Mouse (Mus musculus): ENCODE measurements around the gene Naa35. TPM values are rescaled to one million over a fixed set of nuclear protein-coding genes. Genes with fewer than 3 reads are reported as not detected.

Naa35 gene
- polyA plus RNA-seq, 1 experiment from 2014 or later: 114 TPM

DNA sequence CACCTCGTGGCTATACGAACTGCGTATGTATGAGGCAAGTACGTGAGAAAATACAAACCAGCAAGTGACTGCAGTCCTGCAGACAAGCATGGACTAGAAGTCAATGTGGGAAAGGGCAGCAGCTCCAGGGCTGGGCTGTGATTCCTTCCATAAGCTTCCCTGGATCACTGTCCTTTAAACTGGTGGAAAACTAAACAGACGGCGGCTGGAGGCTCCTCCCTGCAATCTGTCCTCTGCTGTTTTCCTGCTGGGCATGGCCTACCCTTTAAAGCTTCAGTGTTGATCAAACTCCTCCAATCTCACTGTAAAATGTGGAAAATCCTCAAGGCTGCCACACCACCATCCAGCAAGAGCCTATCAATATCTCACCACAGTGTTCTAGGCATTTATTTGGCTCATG is 63.5 kb downstream of the Naa35 start:
- DNase-seq (ENCODE audit: low spot score): no peak
- WGBS: 93% methylated on average over 6 of the region's 6 CpGs
- peaks cover 90% of the 10 kb centered on the region for H3K36me3 ChIP-seq (replicated peaks)

DNA sequence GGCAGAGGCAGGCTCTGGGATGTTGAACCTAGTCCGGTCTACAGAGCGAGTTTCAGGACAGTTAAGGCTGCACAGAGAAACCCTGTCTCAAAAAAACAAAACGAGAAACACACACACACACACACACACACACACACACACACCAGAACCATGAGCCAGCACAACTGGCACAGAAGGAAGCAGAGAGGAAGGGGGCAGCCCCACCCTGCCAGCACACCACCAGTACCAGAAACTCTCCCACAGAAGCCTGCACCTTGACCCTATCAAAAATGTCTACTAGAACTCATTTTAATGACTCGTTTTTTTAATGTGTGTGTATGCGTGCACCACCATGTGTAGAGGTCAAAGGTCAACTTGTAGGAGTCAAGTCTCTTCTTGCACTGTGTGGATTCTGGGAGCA is 64.7 kb downstream of the Naa35 start:
- 77% methylated on average over 5 of the region's 5 CpGs for WGBS
- no peak for DNase-seq (ENCODE audit: low spot score)
- no peak overlapping the region for H3K4me3 ChIP-seq
- H3K36me3 ChIP-seq (replicated peaks): peaks cover 97% of the 10 kb centered on the region
- H3K27me3 ChIP-seq (replicated peaks; ENCODE audit: low read depth, poor library complexity, severe bottlenecking): no peaks in the 10 kb centered on the region
- peaks cover 45% of the 10 kb centered on the region for H3K4me1 ChIP-seq
- H3K9me3 ChIP-seq: no peaks in the 10 kb centered on the region
- H3K27ac ChIP-seq (replicated peaks): no peak overlapping the region

More for the DNA sequence above, 63.5 kb downstream of the Naa35 start:
- H3K4me1 ChIP-seq: peaks cover 36% of the 10 kb centered on the region
- H3K4me3 ChIP-seq: no peak overlapping the region
- H3K27me3 ChIP-seq (replicated peaks; ENCODE audit: low read depth, poor library complexity, severe bottlenecking): no peaks in the 10 kb centered on the region
- no peak overlapping the region for H3K27ac ChIP-seq (replicated peaks)
- H3K9me3 ChIP-seq: no peaks in the 10 kb centered on the region

DNA sequence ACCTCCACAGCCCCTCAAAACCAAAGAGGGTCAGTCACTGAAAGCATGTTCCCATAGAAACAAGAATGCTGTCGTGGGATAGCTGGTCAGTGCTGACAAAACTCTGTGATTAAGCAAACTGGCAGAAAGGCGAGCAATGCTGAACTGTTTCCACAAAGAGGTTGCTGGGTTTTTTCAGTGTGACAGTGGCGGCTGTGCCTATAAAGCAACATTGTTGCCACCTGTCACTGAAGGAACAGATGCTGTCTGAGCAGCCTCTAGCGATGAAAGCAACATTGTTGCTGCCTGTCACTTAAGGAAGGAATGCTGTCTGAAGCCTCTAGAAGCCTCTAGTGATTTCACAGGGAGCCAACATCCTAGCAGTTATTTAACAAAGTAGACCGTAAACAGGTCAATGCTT is 67.6 kb downstream of the Naa35 start:
- WGBS: 73% methylated on average over 5 of the region's 5 CpGs
- peaks cover 94% of the 10 kb centered on the region for H3K36me3 ChIP-seq (replicated peaks)
- no peaks in the 10 kb centered on the region for H3K27me3 ChIP-seq (replicated peaks; ENCODE audit: low read depth, poor library complexity, severe bottlenecking)
- H3K27ac ChIP-seq (replicated peaks): no peak overlapping the region
- DNase-seq (ENCODE audit: low spot score): no peak
- no peak overlapping the region for H3K4me3 ChIP-seq
- H3K4me1 ChIP-seq: peaks cover 47% of the 10 kb centered on the region
- no peaks in the 10 kb centered on the region for H3K9me3 ChIP-seq

DNA sequence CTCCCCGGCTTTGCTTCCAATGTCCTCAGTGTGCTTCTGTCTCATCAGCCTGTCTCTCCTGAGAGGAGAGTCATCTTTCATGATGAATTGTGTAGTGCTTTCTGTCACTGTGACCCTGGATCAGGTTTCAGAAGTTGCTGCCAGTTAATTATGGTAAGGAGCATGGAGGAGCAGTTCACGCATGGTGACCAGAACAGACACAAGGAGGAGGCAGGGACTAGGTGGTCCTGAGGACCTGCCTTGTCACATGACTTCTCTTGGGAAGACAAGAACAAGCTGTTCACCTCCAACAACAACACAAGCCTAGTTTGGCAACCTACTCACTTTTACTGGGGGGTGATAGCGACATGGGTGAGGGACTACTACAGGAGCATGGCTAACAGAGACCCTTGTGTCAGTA is 68.1 kb downstream of the Naa35 start:
- Histone ChIP-seq H3K36me3 (replicated peaks) (peaks cover 94% of the 10 kb centered on the region), H3K4me3 (no peak overlapping the region), H3K27ac (replicated peaks) (no peak overlapping the region), H3K9me3 (no peaks in the 10 kb centered on the region), H3K27me3 (replicated peaks; ENCODE audit: low read depth, poor library complexity, severe bottlenecking) (no peaks in the 10 kb centered on the region), H3K4me1 (peaks cover 47% of the 10 kb centered on the region)
- 72% methylated on average over 3 of the region's 3 CpGs for WGBS
- DNase-seq (ENCODE audit: low spot score): no peak

DNA sequence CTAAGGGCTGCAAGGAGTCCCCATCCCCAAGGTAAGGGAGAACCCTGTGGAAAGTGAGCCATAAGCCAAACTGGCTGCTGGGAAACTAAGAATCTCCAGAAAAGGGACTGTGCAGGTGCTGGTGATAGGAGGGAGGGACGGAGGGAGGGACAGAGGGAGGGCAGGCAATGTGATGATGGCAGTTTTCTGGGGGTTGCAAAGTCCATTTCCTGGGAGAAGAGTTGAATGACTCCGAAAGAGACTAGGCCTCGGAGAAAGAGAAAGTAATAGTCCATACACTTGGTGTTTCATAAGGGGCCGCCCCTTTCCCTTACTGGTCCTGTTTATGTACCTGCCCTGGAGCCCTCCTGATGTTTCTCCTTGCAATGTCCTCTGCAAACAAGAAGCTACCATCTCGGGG is 69.4 kb downstream of the Naa35 start:
- Histone ChIP-seq H3K9me3 (no peaks in the 10 kb centered on the region), H3K4me3 (no peak overlapping the region), H3K27ac (replicated peaks) (no peak overlapping the region), H3K27me3 (replicated peaks; ENCODE audit: low read depth, poor library complexity, severe bottlenecking) (no peaks in the 10 kb centered on the region), H3K4me1 (peaks cover 47% of the 10 kb centered on the region), H3K36me3 (replicated peaks) (peaks cover 94% of the 10 kb centered on the region)
- 94% methylated on average over 5 of the region's 5 CpGs for WGBS
- no peak for DNase-seq (ENCODE audit: low spot score)

DNA sequence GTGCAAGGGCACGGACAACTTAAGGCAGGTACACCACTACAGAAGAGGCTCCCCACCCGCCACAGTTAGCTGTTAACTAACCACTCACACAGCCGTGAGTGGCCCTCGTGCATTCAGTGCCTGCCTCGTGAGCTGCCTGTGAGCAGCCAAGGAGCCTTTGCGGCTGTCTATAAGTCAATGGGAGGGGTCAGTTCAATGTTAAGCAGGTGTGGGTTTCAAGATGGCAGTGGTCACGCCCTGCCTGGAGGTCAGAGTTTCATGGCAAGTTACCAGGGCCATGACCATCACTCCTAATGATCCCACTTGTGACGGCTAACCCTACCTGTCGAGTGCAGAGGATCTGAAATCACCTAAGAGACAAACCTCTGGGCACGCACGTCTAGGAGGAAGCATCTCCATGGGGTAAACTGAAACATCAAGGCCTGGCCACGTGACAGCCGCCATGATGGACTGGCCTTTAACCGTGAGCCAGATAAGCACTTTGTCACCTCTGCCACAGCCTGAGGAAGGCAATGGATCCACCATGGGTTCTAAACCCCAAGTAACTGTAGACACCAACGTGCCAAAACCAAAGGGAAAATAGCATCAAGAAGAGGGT is 70.8 kb downstream of the Naa35 start:
- Histone ChIP-seq H3K4me1 (peaks cover 42% of the 10 kb centered on the region), H3K27ac (replicated peaks) (no peak overlapping the region), H3K27me3 (replicated peaks; ENCODE audit: low read depth, poor library complexity, severe bottlenecking) (no peaks in the 10 kb centered on the region), H3K9me3 (no peaks in the 10 kb centered on the region), H3K36me3 (replicated peaks) (peaks cover 94% of the 10 kb centered on the region), H3K4me3 (no peak overlapping the region)
- no peak for DNase-seq (ENCODE audit: low spot score)
- 94% methylated on average over 15 of the region's 15 CpGs for WGBS

DNA sequence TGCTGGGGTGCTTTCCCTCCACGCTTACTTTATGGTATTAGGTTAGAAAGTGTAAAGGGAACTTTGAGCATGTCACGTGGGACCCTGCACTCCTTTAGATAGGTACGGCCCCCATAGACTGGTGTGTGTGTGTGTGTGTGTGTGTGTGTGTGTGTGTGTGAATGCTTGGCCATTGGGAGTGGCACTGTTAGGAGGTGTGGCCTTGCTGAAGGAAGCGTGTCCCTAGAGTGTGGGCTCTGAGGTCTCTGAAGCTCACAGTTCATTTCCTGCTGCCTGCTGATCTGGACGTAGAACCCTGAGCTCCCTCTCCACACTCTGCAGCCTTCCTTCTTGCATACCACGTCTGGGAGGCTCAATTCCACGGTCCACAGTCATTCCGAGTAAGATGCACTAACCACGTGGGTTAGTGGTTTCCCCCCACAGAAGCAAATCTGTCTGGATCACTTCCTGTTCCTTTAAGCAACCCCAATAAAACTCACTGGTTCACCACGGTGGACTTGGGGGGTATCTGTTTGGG is 71.3 kb downstream of the Naa35 start:
- WGBS: 73% methylated on average over 10 of the region's 10 CpGs
- no peak overlapping the region for H3K4me3 ChIP-seq
- H3K27ac ChIP-seq (replicated peaks): peak overlapping the region; percentile 16
- H3K27me3 ChIP-seq (replicated peaks; ENCODE audit: low read depth, poor library complexity, severe bottlenecking): no peaks in the 10 kb centered on the region
- peaks cover 94% of the 10 kb centered on the region for H3K36me3 ChIP-seq (replicated peaks)
- H3K4me1 ChIP-seq: peaks cover 42% of the 10 kb centered on the region
- no peaks in the 10 kb centered on the region for H3K9me3 ChIP-seq
- DNase-seq (ENCODE audit: low spot score): no peak

DNA sequence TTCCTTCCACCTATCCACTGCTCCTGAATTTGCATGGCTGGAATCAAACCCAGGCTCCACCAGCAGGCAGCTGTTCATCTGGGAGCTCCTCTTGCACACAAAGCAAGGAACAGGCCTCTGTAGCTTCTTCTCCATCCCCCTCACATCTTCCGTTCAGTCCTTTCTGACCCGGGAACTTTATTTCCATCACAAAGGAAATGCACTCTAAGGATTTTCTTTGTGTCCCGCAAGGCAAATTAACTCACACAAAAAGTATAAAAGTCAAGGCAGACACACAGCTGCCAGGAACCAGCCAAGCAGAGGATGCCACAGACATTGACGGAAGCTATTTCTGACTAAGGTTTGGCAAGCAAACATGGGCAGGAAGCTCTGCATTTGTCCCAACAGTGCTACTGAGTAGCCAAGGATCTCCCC is 71.9 kb downstream of the Naa35 start:
- Histone ChIP-seq H3K27ac (replicated peaks) (peak overlapping the region; percentile 16), H3K4me1 (peaks cover 42% of the 10 kb centered on the region), H3K4me3 (no peak overlapping the region), H3K9me3 (no peaks in the 10 kb centered on the region), H3K27me3 (replicated peaks; ENCODE audit: low read depth, poor library complexity, severe bottlenecking) (no peaks in the 10 kb centered on the region), H3K36me3 (replicated peaks) (peaks cover 97% of the 10 kb centered on the region)
- WGBS: 47% methylated on average over 4 of the region's 4 CpGs
- no peak for DNase-seq (ENCODE audit: low spot score)

DNA sequence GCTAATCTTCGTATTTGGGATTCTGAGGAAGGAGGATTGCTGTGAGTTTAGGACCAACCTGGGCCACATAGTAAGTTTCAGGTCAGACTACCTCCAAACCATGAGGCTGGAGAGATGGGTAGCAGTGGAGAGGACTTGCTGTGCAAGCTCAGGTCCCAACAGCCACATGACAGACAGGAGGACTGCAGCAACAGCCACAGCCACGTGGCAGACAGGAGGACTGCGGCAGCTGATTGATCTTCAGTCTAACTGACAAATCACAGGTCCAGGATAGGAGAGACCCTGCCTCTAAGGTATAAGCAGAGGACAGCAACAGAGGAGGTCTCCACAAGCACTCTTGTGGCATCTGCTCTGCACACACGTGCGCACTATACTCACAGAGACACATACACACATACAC is 72.7 kb downstream of the Naa35 start:
- no peaks in the 10 kb centered on the region for H3K9me3 ChIP-seq
- no peaks in the 10 kb centered on the region for H3K27me3 ChIP-seq (replicated peaks; ENCODE audit: low read depth, poor library complexity, severe bottlenecking)
- DNase-seq (ENCODE audit: low spot score): no peak
- peaks cover 36% of the 10 kb centered on the region for H3K4me1 ChIP-seq
- H3K27ac ChIP-seq (replicated peaks): no peak overlapping the region
- H3K4me3 ChIP-seq: no peak overlapping the region
- peaks cover 97% of the 10 kb centered on the region for H3K36me3 ChIP-seq (replicated peaks)
- 87% methylated on average over 5 of the region's 5 CpGs for WGBS

DNA sequence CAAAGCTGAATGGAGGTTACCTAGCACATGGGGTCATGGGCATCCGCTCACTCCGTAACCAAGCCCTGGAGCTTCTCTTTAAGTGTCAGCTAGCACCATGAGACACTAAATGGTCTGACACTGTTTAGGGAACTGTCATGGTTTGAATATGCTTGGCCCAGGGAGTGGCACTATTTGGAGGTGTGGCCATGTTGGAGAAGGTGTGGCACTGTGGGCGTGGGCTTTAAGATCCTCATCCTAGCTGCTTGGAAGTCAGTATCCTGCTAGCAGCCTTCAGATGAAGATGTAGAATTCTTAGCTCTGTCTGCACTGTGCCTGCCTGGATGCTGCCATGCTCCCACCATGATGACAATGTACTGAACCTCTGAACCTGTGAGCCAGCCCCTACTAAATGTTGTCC is 75.3 kb downstream of the Naa35 start:
- no peaks in the 10 kb centered on the region for H3K27me3 ChIP-seq (replicated peaks; ENCODE audit: low read depth, poor library complexity, severe bottlenecking)
- H3K36me3 ChIP-seq (replicated peaks): peaks cover 98% of the 10 kb centered on the region
- no peaks in the 10 kb centered on the region for H3K9me3 ChIP-seq
- peaks cover 19% of the 10 kb centered on the region for H3K4me1 ChIP-seq
- no peak for DNase-seq (ENCODE audit: low spot score)
- no peak overlapping the region for H3K27ac ChIP-seq (replicated peaks)
- no peak overlapping the region for H3K4me3 ChIP-seq
- 95% methylated on average over 3 of the region's 3 CpGs for WGBS

DNA sequence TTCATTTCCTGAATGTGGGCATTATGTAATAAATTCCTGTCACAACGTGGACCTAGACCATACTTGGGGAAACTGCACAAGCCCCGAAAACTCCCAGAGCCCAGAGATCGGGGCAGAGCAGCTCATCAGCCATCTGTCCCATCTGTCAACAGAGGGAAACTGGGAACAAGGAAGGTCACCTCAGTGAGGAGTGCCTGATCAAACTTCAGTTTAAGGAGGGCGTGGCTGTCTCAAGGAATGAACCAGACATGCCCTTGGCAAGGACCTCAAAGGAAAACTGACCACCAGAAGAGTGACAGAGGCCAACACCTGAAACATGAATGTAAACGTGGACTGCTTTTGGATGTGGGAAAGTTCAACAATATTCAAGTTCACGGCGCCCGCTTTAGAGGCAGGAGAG is 76.3 kb downstream of the Naa35 start:
- DNase-seq (ENCODE audit: low spot score): no peak
- no peaks in the 10 kb centered on the region for H3K27me3 ChIP-seq (replicated peaks; ENCODE audit: low read depth, poor library complexity, severe bottlenecking)
- H3K36me3 ChIP-seq (replicated peaks): peaks cover 98% of the 10 kb centered on the region
- H3K27ac ChIP-seq (replicated peaks): no peak overlapping the region
- H3K4me1 ChIP-seq: peaks cover 11% of the 10 kb centered on the region
- H3K9me3 ChIP-seq: no peaks in the 10 kb centered on the region
- WGBS: 93% methylated on average over 8 of the region's 8 CpGs
- no peak overlapping the region for H3K4me3 ChIP-seq

DNA sequence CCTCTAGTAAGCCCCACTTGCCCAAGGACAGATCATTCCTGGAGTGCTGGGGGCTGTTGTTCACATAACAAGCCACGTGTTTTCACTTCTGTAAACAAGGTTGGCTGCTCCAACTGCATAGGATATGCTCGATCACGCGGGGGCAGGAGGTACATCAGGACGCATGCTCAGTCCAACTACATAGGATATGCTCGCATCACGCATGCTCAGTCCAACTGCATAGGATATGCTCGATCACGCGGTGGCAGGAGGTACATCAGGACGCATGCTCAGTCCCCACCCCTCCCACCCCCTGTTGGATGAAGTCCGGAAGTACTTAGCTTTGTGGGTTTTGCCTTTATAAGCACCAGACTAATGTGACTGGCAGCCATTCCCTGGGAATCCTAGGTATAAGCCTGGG is 76.9 kb downstream of the Naa35 start:
- peaks cover 99% of the 10 kb centered on the region for H3K36me3 ChIP-seq (replicated peaks)
- no peaks in the 10 kb centered on the region for H3K27me3 ChIP-seq (replicated peaks; ENCODE audit: low read depth, poor library complexity, severe bottlenecking)
- H3K9me3 ChIP-seq: no peaks in the 10 kb centered on the region
- 96% methylated on average over 12 of the region's 12 CpGs for WGBS
- DNase-seq (ENCODE audit: low spot score): no peak
- H3K27ac ChIP-seq (replicated peaks): no peak overlapping the region
- H3K4me1 ChIP-seq: peaks cover 5% of the 10 kb centered on the region; the same call in 1 of the 2 replicates
- H3K4me3 ChIP-seq: no peak overlapping the region

DNA sequence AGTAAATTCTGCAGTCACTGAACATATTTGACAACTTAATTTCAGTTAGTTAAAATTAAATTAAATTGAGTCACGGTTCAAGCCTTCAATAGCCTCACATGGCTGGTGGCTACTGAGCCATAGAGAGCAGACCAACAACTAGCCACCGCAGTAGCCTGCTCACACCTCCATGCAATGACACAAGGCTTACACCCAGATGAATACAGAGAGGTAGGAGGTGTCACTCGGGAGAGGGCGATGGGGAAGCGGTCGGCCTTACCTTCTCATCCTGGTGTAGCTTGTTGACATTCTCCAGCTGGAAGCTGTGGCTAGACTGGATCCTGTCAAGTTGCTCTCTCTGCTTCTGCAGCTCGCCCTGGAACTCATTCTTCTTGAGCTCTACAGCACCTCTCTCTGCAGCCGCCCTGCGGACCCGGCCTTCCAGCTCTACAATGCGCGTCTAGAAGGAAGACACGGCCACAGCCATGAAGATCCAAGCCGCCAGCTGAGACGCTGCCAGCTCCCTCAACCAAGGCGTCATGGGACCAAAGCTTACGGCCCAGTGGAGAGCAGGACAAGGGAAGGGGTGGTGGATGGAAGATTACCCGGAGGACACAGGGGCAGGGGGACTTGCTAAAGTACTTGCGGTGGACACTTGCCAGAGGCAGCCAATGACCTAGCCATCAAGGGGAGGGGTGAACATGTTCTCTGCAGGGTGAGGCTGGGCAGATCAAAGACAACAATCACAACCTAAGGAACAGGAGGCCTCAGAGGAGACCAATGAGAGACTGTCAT is 79.1 kb downstream of the Naa35 start:
- Histone ChIP-seq H3K4me3 (no peak overlapping the region), H3K27me3 (replicated peaks; ENCODE audit: low read depth, poor library complexity, severe bottlenecking) (no peaks in the 10 kb centered on the region), H3K4me1 (peaks cover 5% of the 10 kb centered on the region; the same call in 1 of the 2 replicates), H3K9me3 (no peaks in the 10 kb centered on the region), H3K36me3 (replicated peaks) (peaks cover 92% of the 10 kb centered on the region), H3K27ac (replicated peaks) (no peak overlapping the region)
- WGBS: 95% methylated on average over 19 of the region's 19 CpGs
- no peak for DNase-seq (ENCODE audit: low spot score)

Data from embryonic facial prominence, embryonic 10.5 days (tissue).